Mouse (Mus musculus) erythroblast, embryonic 14.5 days (primary cell): Measurements from ENCODE around the gene Tfap2c.

Experiments used
- GATA1 ChIP-seq: IDR thresholded peaks from 2 replicates; pipeline ENCODE4 v1.6.1; 2012; ENCODE audit warnings: low read length, inconsistent platforms, mixed read lengths
- TAL1 ChIP-seq: IDR thresholded peaks from 3 replicates; pipeline ENCODE4 v1.6.1; 2012; ENCODE audit warnings: low read length, inconsistent platforms, mixed read lengths

- TF ChIP-seq TAL1 (no peak), GATA1 (no peak)
Observed at GRCm38 (mm10) chr2:172543987-172544386, 5.4 kb upstream of the Tfap2c start.
